Mouse (Mus musculus): Measurements from ENCODE around the gene Chmp4b. TPM values are rescaled to one million over a fixed set of nuclear protein-coding genes. Genes with fewer than 3 reads are reported as not detected.

Chmp4b gene
- polyA plus RNA-seq, 1 experiment from 2014 or later = 19.3 TPM

DNA sequence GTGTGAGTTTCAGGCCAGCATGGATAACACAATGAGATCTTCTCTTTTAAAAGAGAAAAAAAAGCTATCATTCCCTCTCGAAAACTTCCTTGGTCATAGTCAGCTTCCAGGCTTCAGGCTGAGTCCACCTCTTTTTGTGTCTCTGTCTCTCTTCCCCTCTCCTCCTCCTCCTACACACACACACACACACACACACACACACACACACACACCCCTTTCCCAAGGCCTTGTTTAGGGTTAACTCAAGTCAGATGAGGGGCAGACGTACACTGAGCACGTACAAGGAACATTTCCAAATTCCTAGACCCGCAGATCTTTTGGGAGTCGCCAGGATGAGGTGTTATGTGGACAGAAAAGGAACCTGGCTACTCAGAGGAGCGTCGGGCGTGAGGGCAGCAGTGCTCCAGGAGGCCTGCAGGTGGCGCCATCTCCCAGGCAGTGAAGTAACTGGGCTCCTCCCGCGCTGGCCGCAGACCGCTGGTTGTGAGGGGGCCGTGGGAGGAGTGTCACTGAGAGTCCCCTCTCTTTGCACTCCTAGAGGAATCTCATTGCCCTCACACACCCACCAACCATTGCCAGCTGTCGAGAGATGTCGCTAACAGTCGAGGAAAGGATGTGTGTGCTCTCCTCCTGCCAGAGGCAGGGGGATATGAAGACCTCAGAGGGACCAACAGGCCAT lies 51.3 kb downstream of the Chmp4b start:
- H3K9me3 ChIP-seq (ENCODE audit: control insufficient read depth, low read length) = no peaks in the 10 kb centered on the region
- H3K4me3 ChIP-seq (ENCODE audit: low read length) = no peak overlapping the region
- peak; percentile 68 for ATAC-seq (ENCODE audit: low read depth)
- 4% methylated on average over 17 of the region's 17 CpGs for WGBS
- no peaks in the 10 kb centered on the region for H3K27me3 ChIP-seq (ENCODE audit: control insufficient read depth, insufficient read depth, low read depth, low read length)
- 0 out of 2 replicates have a peak overlapping the region, but pooled peaks have one; percentile 24 for H3K9ac ChIP-seq (ENCODE audit: low read length)
- H3K27ac ChIP-seq (ENCODE audit: low read length) = no peak overlapping the region
- H3K36me3 ChIP-seq (ENCODE audit: control insufficient read depth, insufficient read depth, low read length) = no peaks in the 10 kb centered on the region
- H3K4me1 ChIP-seq (replicated peaks; ENCODE audit: control insufficient read depth, insufficient read depth, low read length) = no peaks in the 10 kb centered on the region
- H3K4me2 ChIP-seq (ENCODE audit: low read depth, low read length) = peak overlapping the region; percentile 42

- H3K4me3 ChIP-seq (ENCODE audit: low read length) = no peak overlapping the region
- ATAC-seq (ENCODE audit: low read depth) = no peak
- no peaks in the 10 kb centered on the region for H3K36me3 ChIP-seq (ENCODE audit: control insufficient read depth, insufficient read depth, low read length)
- H3K9me3 ChIP-seq (ENCODE audit: control insufficient read depth, low read length) = no peaks in the 10 kb centered on the region
- WGBS = 63% methylated on average over 11 of the region's 11 CpGs
- H3K27ac ChIP-seq (ENCODE audit: low read length) = no peak overlapping the region
- H3K9ac ChIP-seq (ENCODE audit: low read length) = no peak overlapping the region
- no peaks in the 10 kb centered on the region for H3K27me3 ChIP-seq (ENCODE audit: control insufficient read depth, insufficient read depth, low read depth, low read length)
- H3K4me2 ChIP-seq (ENCODE audit: low read depth, low read length) = no peak overlapping the region
- H3K4me1 ChIP-seq (replicated peaks; ENCODE audit: control insufficient read depth, insufficient read depth, low read length) = no peaks in the 10 kb centered on the region
Observed at GRCm38 (mm10) chr2:154706526-154707280, 55.2 kb downstream of the Chmp4b start.

DNA sequence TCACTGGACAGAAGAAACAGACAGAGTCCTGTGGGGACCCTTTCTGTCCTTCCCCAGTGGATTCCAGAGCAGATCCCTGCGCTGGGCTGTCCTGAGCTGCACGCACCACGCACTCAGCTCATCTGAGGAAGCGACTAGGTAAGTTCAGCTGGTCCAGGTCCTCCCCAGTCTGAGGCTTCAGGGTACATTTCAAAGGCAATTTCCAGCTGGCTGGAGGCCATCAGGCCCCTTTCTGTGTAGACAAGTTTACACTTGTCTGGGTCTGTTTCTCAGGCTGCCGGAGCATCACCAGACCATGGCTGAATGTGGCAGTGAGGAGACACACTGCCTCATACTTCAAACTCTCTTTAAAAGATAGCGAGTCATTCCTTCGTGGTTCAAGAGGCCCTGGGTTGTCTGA lies 55.8 kb downstream of the Chmp4b start:
- no peak overlapping the region for H3K9ac ChIP-seq (ENCODE audit: low read length)
- no peaks in the 10 kb centered on the region for H3K36me3 ChIP-seq (ENCODE audit: control insufficient read depth, insufficient read depth, low read length)
- 61% methylated on average over 7 of the region's 7 CpGs for WGBS
- H3K9me3 ChIP-seq (ENCODE audit: control insufficient read depth, low read length) = no peaks in the 10 kb centered on the region
- no peak overlapping the region for H3K27ac ChIP-seq (ENCODE audit: low read length)
- ATAC-seq (ENCODE audit: low read depth) = no peak
- H3K4me1 ChIP-seq (replicated peaks; ENCODE audit: control insufficient read depth, insufficient read depth, low read length) = no peaks in the 10 kb centered on the region
- no peak overlapping the region for H3K4me3 ChIP-seq (ENCODE audit: low read length)
- no peaks in the 10 kb centered on the region for H3K27me3 ChIP-seq (ENCODE audit: control insufficient read depth, insufficient read depth, low read depth, low read length)
- H3K4me2 ChIP-seq (ENCODE audit: low read depth, low read length) = no peak overlapping the region

DNA sequence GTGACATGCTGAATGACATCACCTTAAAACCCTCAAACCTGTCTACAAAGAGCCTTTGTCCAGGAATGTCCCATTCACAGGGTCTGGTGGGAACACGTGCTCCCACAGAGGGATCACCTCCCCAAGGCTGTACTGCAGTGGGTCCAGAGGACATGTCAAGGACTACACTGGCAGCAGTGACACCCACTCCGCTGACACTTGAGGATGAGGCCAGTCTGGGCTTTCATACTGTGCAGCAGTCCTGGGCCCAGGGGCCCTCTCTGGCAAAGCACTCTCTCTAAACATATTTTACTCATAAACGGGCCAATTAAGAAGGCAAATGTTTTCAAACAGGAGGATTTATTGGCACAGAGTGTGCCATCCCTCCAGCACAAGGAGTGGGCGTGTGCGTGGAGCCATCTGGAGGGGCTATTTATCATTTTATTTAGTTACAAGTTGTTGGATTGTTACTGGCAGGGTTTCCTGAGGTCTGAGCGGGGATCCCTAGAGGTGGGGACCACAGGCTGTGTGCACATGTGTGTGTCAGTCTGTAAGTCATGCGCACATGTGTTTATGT lies 56.4 kb downstream of the Chmp4b start:
- Histone ChIP-seq H3K27ac (ENCODE audit: low read length) (no peak overlapping the region), H3K4me3 (ENCODE audit: low read length) (no peak overlapping the region), H3K27me3 (ENCODE audit: control insufficient read depth, insufficient read depth, low read depth, low read length) (no peaks in the 10 kb centered on the region), H3K9ac (ENCODE audit: low read length) (no peak overlapping the region), H3K36me3 (ENCODE audit: control insufficient read depth, insufficient read depth, low read length) (no peaks in the 10 kb centered on the region), H3K4me2 (ENCODE audit: low read depth, low read length) (no peak overlapping the region), H3K9me3 (ENCODE audit: control insufficient read depth, low read length) (no peaks in the 10 kb centered on the region), H3K4me1 (replicated peaks; ENCODE audit: control insufficient read depth, insufficient read depth, low read length) (peaks cover 3% of the 10 kb centered on the region; the same call in 1 of the 2 replicates)
- 50% methylated on average over 7 of the region's 7 CpGs for WGBS
- 0 out of 2 replicates have a peak, but pooled peaks have one; percentile 14 for ATAC-seq (ENCODE audit: low read depth)

DNA sequence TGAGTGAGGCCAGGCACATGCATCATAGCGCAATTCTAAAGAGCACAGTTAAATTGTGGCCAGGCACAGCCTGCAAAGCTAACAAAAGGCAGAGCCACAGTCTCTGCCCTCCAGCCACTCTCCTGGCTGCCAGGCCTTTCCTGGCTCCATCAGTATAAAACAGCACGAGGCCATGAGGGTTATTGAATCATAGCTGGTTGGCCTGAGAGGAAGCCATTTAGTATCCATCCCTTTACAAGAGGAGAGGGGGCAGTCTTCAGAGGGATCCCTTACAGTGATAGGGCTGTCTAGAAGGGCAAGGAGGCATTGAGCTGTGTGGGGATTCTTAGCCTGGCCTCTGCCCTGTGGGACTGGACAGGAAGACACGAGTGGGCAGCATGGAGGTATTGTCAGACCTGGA lies 60.2 kb downstream of the Chmp4b start:
- Histone ChIP-seq H3K27ac (ENCODE audit: low read length) (no peak overlapping the region), H3K4me3 (ENCODE audit: low read length) (no peak overlapping the region), H3K9me3 (ENCODE audit: control insufficient read depth, low read length) (no peaks in the 10 kb centered on the region), H3K4me1 (replicated peaks; ENCODE audit: control insufficient read depth, insufficient read depth, low read length) (peaks cover 3% of the 10 kb centered on the region; the same call in 1 of the 2 replicates), H3K36me3 (ENCODE audit: control insufficient read depth, insufficient read depth, low read length) (no peaks in the 10 kb centered on the region), H3K4me2 (ENCODE audit: low read depth, low read length) (no peak overlapping the region), H3K27me3 (ENCODE audit: control insufficient read depth, insufficient read depth, low read depth, low read length) (no peaks in the 10 kb centered on the region), H3K9ac (ENCODE audit: low read length) (no peak overlapping the region)
- 48% methylated on average over 3 of the region's 3 CpGs for WGBS
- ATAC-seq (ENCODE audit: low read depth) = peak; percentile 10; the same call in 1 of the 2 replicates

DNA sequence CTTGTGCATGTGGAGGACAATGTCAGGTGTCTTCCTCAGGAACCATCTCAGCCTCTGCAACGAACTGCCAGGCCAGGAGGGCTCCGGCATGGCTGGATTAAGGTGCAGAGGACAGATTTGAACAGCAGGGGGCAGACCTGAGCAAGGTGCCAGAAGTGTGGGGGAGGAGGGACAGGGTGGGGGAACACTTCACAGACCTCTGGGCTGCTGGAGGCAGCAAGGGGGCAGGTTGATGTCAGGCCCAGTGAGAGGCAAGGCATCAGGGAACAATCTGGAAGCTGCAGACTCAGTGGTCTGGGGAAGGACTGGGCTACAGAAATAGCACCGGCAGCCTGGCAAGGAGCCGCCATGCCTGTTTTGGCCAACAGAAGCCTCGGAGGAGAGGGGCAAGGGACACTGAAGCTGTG lies 60.8 kb downstream of the Chmp4b start:
- Histone ChIP-seq H3K4me3 (ENCODE audit: low read length) (no peak overlapping the region), H3K9ac (ENCODE audit: low read length) (0 out of 2 replicates have a peak overlapping the region, but pooled peaks have one; percentile 24), H3K27me3 (ENCODE audit: control insufficient read depth, insufficient read depth, low read depth, low read length) (no peaks in the 10 kb centered on the region), H3K4me1 (replicated peaks; ENCODE audit: control insufficient read depth, insufficient read depth, low read length) (peaks cover 3% of the 10 kb centered on the region; the same call in 1 of the 2 replicates), H3K27ac (ENCODE audit: low read length) (no peak overlapping the region), H3K4me2 (ENCODE audit: low read depth, low read length) (no peak overlapping the region), H3K9me3 (ENCODE audit: control insufficient read depth, low read length) (no peaks in the 10 kb centered on the region), H3K36me3 (ENCODE audit: control insufficient read depth, insufficient read depth, low read length) (no peaks in the 10 kb centered on the region)
- 24% methylated on average over 5 of the region's 5 CpGs for WGBS
- peak; percentile 34; the same call in 1 of the 2 replicates for ATAC-seq (ENCODE audit: low read depth)

GRCm38 (mm10) chr2:154713083-154713482 lies 61.6 kb downstream of the Chmp4b start:
- no peaks in the 10 kb centered on the region for H3K36me3 ChIP-seq (ENCODE audit: control insufficient read depth, insufficient read depth, low read length)
- H3K27ac ChIP-seq (ENCODE audit: low read length) = no peak overlapping the region
- no peaks in the 10 kb centered on the region for H3K27me3 ChIP-seq (ENCODE audit: control insufficient read depth, insufficient read depth, low read depth, low read length)
- peaks cover 3% of the 10 kb centered on the region; the same call in 1 of the 2 replicates for H3K4me1 ChIP-seq (replicated peaks; ENCODE audit: control insufficient read depth, insufficient read depth, low read length)
- ATAC-seq (ENCODE audit: low read depth) = no peak
- H3K4me2 ChIP-seq (ENCODE audit: low read depth, low read length) = no peak overlapping the region
- 47% methylated on average over 6 of the region's 6 CpGs for WGBS
- no peaks in the 10 kb centered on the region for H3K9me3 ChIP-seq (ENCODE audit: control insufficient read depth, low read length)
- H3K4me3 ChIP-seq (ENCODE audit: low read length) = no peak overlapping the region
- H3K9ac ChIP-seq (ENCODE audit: low read length) = no peak overlapping the region

- H3K4me1 ChIP-seq (replicated peaks; ENCODE audit: control insufficient read depth, insufficient read depth, low read length) = peaks cover 3% of the 10 kb centered on the region; the same call in 1 of the 2 replicates
- H3K4me3 ChIP-seq (ENCODE audit: low read length) = no peak overlapping the region
- no peak overlapping the region for H3K9ac ChIP-seq (ENCODE audit: low read length)
- H3K36me3 ChIP-seq (ENCODE audit: control insufficient read depth, insufficient read depth, low read length) = no peaks in the 10 kb centered on the region
- WGBS = 68% methylated on average over 3 of the region's 3 CpGs
- H3K9me3 ChIP-seq (ENCODE audit: control insufficient read depth, low read length) = no peaks in the 10 kb centered on the region
- H3K27ac ChIP-seq (ENCODE audit: low read length) = no peak overlapping the region
- H3K4me2 ChIP-seq (ENCODE audit: low read depth, low read length) = no peak overlapping the region
- ATAC-seq (ENCODE audit: low read depth) = no peak
- H3K27me3 ChIP-seq (ENCODE audit: control insufficient read depth, insufficient read depth, low read depth, low read length) = no peaks in the 10 kb centered on the region
Observed at GRCm38 (mm10) chr2:154713964-154714363, 62.5 kb downstream of the Chmp4b start.

- Histone ChIP-seq H3K4me1 (replicated peaks; ENCODE audit: control insufficient read depth, insufficient read depth, low read length) (peaks cover 3% of the 10 kb centered on the region; the same call in 1 of the 2 replicates), H3K27ac (ENCODE audit: low read length) (no peak overlapping the region), H3K27me3 (ENCODE audit: control insufficient read depth, insufficient read depth, low read depth, low read length) (no peaks in the 10 kb centered on the region), H3K4me2 (ENCODE audit: low read depth, low read length) (no peak overlapping the region), H3K4me3 (ENCODE audit: low read length) (no peak overlapping the region), H3K36me3 (ENCODE audit: control insufficient read depth, insufficient read depth, low read length) (no peaks in the 10 kb centered on the region), H3K9ac (ENCODE audit: low read length) (no peak overlapping the region), H3K9me3 (ENCODE audit: control insufficient read depth, low read length) (no peaks in the 10 kb centered on the region)
- WGBS = 68% methylated on average over 4 of the region's 4 CpGs
- no peak for ATAC-seq (ENCODE audit: low read depth)
Observed at GRCm38 (mm10) chr2:154716586-154716985, 65.1 kb downstream of the Chmp4b start.

Measured in lung, embryonic 16.5 days (tissue).